Mouse (Mus musculus): ENCODE data around the gene Rftn1. TPM values are rescaled to one million over a fixed set of nuclear protein-coding genes. Genes with fewer than 3 reads are reported as not detected.

The Rftn1 gene
- polyA plus RNA-seq, 1 experiment from 2014 or later, result 11.9 TPM

DNA sequence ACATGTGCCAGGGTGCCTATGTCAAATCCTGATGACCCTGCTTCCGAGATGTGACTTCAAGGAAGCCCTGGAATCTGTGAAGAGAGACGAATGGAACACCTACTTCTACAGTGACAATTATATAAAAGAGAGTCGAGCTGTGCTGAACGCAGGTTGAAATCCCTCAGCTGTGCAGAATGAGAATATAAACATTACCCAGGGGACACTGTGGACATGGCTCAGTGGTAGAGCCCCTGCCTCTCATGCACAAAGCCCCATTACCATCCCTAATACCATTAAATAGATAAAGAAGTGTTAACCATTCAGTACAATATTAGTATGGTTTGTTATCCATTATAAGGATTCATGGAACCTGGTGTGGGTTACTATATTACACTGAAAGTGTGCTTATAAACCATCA is 7.2 kb downstream of the Rftn1 start:
- no peaks in the 10 kb centered on the region for H3K36me3 ChIP-seq (ENCODE audit: control insufficient read depth, insufficient read depth, low read length)
- no peak overlapping the region for H3K9ac ChIP-seq (ENCODE audit: low read depth, low read length)
- no peaks in the 10 kb centered on the region for H3K27me3 ChIP-seq (ENCODE audit: control insufficient read depth, insufficient read depth, low read length)
- no peaks in the 10 kb centered on the region for H3K4me1 ChIP-seq (ENCODE audit: control insufficient read depth, insufficient read depth, low read length)
- WGBS, result 77% methylated on average over 4 of the region's 4 CpGs
- no peak overlapping the region for H3K4me3 ChIP-seq (ENCODE audit: low read length)
- ATAC-seq (ENCODE audit: low FRiP score, low TSS enrichment), result no peak
- H3K9me3 ChIP-seq (ENCODE audit: control insufficient read depth, low read length), result no peaks in the 10 kb centered on the region
- H3K27ac ChIP-seq (ENCODE audit: low read depth, low read length), result no peak overlapping the region
- H3K4me2 ChIP-seq (replicated peaks; ENCODE audit: low read depth, low read length), result no peak overlapping the region

DNA sequence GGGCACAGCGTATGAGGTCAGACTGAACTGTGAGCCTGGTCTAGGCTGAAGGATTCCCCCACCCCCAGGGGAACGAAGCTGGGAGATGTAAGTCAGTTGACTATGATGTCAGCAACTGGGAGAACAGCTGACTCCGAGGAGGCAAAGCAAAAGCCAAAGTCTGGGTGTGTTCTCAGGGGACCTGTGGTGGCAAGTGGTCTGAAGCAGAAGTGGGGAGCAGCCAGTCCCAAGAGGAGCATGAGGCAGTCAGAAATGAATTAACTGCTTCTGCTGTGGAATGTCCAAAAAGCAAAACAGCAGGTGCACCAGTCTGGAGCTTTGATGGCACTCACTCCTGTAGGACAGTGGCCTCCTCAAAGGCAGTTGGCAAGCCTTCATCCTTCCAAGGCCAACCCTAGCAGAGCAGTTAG is 7.9 kb downstream of the Rftn1 start:
- no peak overlapping the region for H3K9ac ChIP-seq (ENCODE audit: low read depth, low read length)
- 81% methylated on average over 3 of the region's 3 CpGs for WGBS
- no peak for ATAC-seq (ENCODE audit: low FRiP score, low TSS enrichment)

DNA sequence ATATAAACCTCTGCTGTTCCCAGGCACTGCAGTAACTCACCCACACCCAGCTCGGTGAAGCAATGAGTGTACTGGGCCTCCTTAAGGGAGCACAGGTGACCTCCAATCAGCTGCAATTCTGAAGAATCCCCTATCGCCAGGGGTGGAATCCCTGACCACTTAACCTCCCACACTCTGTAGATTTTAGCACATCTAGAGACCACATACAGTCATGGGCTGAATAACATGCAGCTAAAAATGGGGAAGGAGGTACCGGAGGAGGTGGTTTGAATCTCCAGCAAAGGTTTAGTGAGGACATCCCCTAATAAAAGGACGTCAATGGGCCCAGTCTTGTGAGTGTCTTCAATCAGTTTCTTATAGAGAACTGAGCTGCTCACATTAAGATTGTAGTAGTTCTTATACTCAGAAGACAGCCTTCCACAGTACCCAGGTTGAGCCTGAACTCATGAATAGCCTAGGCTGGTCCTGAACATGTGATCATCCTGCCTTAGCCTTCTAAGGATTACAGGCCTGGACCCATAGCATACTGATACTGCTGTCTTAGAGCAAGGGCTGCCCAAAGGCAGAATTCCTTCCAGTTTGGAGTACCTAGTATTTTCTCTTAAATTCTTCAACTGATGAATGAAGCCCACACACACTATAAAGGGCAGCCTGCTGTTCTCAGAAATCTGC is 9.4 kb downstream of the Rftn1 start:
- Histone ChIP-seq H3K9ac (ENCODE audit: low read depth, low read length) (no peak overlapping the region), H3K27me3 (ENCODE audit: control insufficient read depth, insufficient read depth, low read length) (no peaks in the 10 kb centered on the region), H3K4me2 (replicated peaks; ENCODE audit: low read depth, low read length) (no peak overlapping the region), H3K4me1 (ENCODE audit: control insufficient read depth, insufficient read depth, low read length) (no peaks in the 10 kb centered on the region), H3K36me3 (ENCODE audit: control insufficient read depth, insufficient read depth, low read length) (no peaks in the 10 kb centered on the region), H3K27ac (ENCODE audit: low read depth, low read length) (no peak overlapping the region), H3K9me3 (ENCODE audit: control insufficient read depth, low read length) (no peaks in the 10 kb centered on the region; the same call in 1 of the 2 replicates), H3K4me3 (ENCODE audit: low read length) (no peak overlapping the region)
- 82% methylated on average over 4 of the region's 4 CpGs for WGBS
- no peak for ATAC-seq (ENCODE audit: low FRiP score, low TSS enrichment)

More for the DNA sequence above, 7.9 kb downstream of the Rftn1 start:
- no peaks in the 10 kb centered on the region for H3K27me3 ChIP-seq (ENCODE audit: control insufficient read depth, insufficient read depth, low read length)
- H3K27ac ChIP-seq (ENCODE audit: low read depth, low read length), result no peak overlapping the region
- H3K36me3 ChIP-seq (ENCODE audit: control insufficient read depth, insufficient read depth, low read length), result no peaks in the 10 kb centered on the region
- no peaks in the 10 kb centered on the region for H3K4me1 ChIP-seq (ENCODE audit: control insufficient read depth, insufficient read depth, low read length)
- H3K4me2 ChIP-seq (replicated peaks; ENCODE audit: low read depth, low read length), result no peak overlapping the region
- no peak overlapping the region for H3K4me3 ChIP-seq (ENCODE audit: low read length)
- H3K9me3 ChIP-seq (ENCODE audit: control insufficient read depth, low read length), result no peaks in the 10 kb centered on the region; the same call in 1 of the 2 replicates

DNA sequence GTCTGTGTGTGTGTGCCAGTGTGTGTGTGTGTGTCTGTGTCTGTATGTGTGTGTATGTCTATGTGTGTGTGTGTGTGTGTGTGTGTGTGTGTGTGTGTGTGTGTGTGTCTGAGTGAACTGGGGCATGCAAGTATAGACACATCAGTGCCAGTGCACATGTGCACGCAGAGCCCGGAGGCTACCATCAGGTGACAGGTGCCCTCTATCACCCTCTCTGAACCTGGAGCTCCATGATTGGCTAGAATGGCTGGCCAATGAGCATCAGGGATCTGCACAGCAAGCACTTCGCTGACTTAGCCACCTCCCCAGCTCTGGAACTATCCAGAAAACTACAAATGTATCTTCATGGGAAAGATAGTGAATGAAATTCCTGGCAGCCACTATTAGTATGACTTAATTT is 16.7 kb downstream of the Rftn1 start:
- Histone ChIP-seq H3K9ac (ENCODE audit: low read depth, low read length) (no peak overlapping the region), H3K4me3 (ENCODE audit: low read length) (no peak overlapping the region), H3K4me2 (replicated peaks; ENCODE audit: low read depth, low read length) (no peak overlapping the region), H3K9me3 (ENCODE audit: control insufficient read depth, low read length) (no peaks in the 10 kb centered on the region; the same call in 1 of the 2 replicates), H3K36me3 (ENCODE audit: control insufficient read depth, insufficient read depth, low read length) (no peaks in the 10 kb centered on the region), H3K27ac (ENCODE audit: low read depth, low read length) (no peak overlapping the region), H3K27me3 (ENCODE audit: control insufficient read depth, insufficient read depth, low read length) (no peaks in the 10 kb centered on the region), H3K4me1 (ENCODE audit: control insufficient read depth, insufficient read depth, low read length) (no peaks in the 10 kb centered on the region)
- WGBS, result 88% methylated on average over 3 of the region's 3 CpGs
- ATAC-seq (ENCODE audit: low FRiP score, low TSS enrichment), result no peak

GRCm38 (mm10) chr17:50173368-50173767 is 17.1 kb downstream of the Rftn1 start:
- Histone ChIP-seq H3K9me3 (ENCODE audit: control insufficient read depth, low read length) (no peaks in the 10 kb centered on the region; the same call in 1 of the 2 replicates), H3K9ac (ENCODE audit: low read depth, low read length) (no peak overlapping the region), H3K4me3 (ENCODE audit: low read length) (no peak overlapping the region), H3K27me3 (ENCODE audit: control insufficient read depth, insufficient read depth, low read length) (no peaks in the 10 kb centered on the region), H3K36me3 (ENCODE audit: control insufficient read depth, insufficient read depth, low read length) (no peaks in the 10 kb centered on the region), H3K27ac (ENCODE audit: low read depth, low read length) (no peak overlapping the region), H3K4me2 (replicated peaks; ENCODE audit: low read depth, low read length) (no peak overlapping the region), H3K4me1 (ENCODE audit: control insufficient read depth, insufficient read depth, low read length) (no peaks in the 10 kb centered on the region)
- no peak for ATAC-seq (ENCODE audit: low FRiP score, low TSS enrichment)
- 88% methylated on average over 5 of the region's 5 CpGs for WGBS

- ATAC-seq (ENCODE audit: low FRiP score, low TSS enrichment), result no peak
- WGBS, result 96% methylated on average over 6 of the region's 6 CpGs
Observed at GRCm38 (mm10) chr17:50172795-50173194, 17.7 kb downstream of the Rftn1 start.

DNA sequence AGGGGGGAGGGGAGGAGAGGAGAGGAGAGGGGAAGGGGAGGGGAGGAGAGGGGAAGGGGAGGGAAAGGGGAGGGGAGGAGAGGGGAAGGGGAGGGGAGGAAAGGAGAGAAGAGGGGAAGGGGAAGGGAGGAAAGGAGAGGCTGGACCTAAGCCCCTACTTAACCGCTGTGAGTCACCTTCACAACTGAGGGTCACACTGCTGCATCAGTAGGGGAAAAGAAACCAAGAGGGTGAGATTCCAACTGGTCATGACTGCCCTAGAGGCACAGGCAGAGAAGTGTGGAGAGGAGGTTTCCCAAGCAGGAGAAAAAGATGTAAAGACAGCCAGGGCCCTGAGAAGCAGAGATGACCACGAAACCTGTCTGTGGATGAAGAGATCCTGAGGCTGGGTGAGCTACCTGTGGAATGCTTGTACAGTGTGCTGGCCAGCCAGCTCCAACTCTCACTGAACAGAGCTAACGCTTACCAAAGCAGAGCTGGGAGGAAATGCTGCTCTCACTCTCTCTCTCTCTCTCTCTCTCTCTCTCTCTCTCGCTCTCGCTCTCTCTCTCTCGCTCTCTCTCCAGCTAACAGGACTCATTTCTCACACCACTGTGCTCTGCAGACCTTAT is 19.4 kb downstream of the Rftn1 start:
- no peak overlapping the region for H3K27ac ChIP-seq (ENCODE audit: low read depth, low read length)
- no peak overlapping the region for H3K4me3 ChIP-seq (ENCODE audit: low read length)
- H3K9ac ChIP-seq (ENCODE audit: low read depth, low read length), result no peak overlapping the region
- H3K9me3 ChIP-seq (ENCODE audit: control insufficient read depth, low read length), result no peaks in the 10 kb centered on the region
- no peaks in the 10 kb centered on the region for H3K4me1 ChIP-seq (ENCODE audit: control insufficient read depth, insufficient read depth, low read length)
- ATAC-seq (ENCODE audit: low FRiP score, low TSS enrichment), result peak; percentile 53; the same call in 1 of the 2 replicates
- no peaks in the 10 kb centered on the region for H3K27me3 ChIP-seq (ENCODE audit: control insufficient read depth, insufficient read depth, low read length)
- WGBS, result 58% methylated on average over 6 of the region's 6 CpGs
- H3K4me2 ChIP-seq (replicated peaks; ENCODE audit: low read depth, low read length), result no peak overlapping the region
- H3K36me3 ChIP-seq (ENCODE audit: control insufficient read depth, insufficient read depth, low read length), result no peaks in the 10 kb centered on the region

More at GRCm38 (mm10) chr17:50172795-50173194, 17.7 kb downstream of the Rftn1 start:
- no peaks in the 10 kb centered on the region for H3K36me3 ChIP-seq (ENCODE audit: control insufficient read depth, insufficient read depth, low read length)
- H3K9me3 ChIP-seq (ENCODE audit: control insufficient read depth, low read length), result no peaks in the 10 kb centered on the region; the same call in 1 of the 2 replicates
- no peak overlapping the region for H3K4me3 ChIP-seq (ENCODE audit: low read length)
- H3K4me2 ChIP-seq (replicated peaks; ENCODE audit: low read depth, low read length), result no peak overlapping the region
- no peak overlapping the region for H3K27ac ChIP-seq (ENCODE audit: low read depth, low read length)
- no peaks in the 10 kb centered on the region for H3K4me1 ChIP-seq (ENCODE audit: control insufficient read depth, insufficient read depth, low read length)
- H3K27me3 ChIP-seq (ENCODE audit: control insufficient read depth, insufficient read depth, low read length), result no peaks in the 10 kb centered on the region
- H3K9ac ChIP-seq (ENCODE audit: low read depth, low read length), result no peak overlapping the region

DNA sequence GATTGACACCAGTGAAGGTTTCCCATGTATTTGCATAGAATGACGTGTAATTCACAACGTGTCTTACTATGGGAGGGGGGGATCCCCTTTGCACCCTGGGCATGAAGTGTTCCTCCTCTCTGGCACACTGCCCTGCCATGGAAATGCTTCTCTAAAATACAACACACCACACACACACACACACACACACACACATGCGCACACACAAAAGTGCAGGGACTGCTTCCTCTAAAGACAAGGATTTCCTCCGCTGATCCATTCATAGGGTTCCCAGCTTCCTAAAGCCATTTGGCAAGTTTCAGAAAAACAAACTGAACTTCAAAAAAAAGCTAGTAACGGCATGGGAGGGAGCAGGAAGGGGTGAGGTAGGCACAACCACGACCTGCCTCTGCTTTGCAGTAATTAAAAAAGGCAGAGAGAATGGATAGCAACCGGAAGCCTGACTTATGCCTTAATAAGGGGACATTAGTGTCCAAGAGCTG is 20.5 kb downstream of the Rftn1 start:
- WGBS, result 47% methylated on average over 7 of the region's 7 CpGs
- Histone ChIP-seq H3K4me2 (replicated peaks; ENCODE audit: low read depth, low read length) (no peak overlapping the region), H3K4me3 (ENCODE audit: low read length) (no peak overlapping the region), H3K27ac (ENCODE audit: low read depth, low read length) (0 out of 2 replicates have a peak overlapping the region, but pooled peaks have one; percentile 42), H3K27me3 (ENCODE audit: control insufficient read depth, insufficient read depth, low read length) (no peaks in the 10 kb centered on the region), H3K9me3 (ENCODE audit: control insufficient read depth, low read length) (peaks cover 2% of the 10 kb centered on the region; the same call in 1 of the 2 replicates), H3K9ac (ENCODE audit: low read depth, low read length) (no peak overlapping the region), H3K4me1 (ENCODE audit: control insufficient read depth, insufficient read depth, low read length) (no peaks in the 10 kb centered on the region), H3K36me3 (ENCODE audit: control insufficient read depth, insufficient read depth, low read length) (no peaks in the 10 kb centered on the region)
- no peak for ATAC-seq (ENCODE audit: low FRiP score, low TSS enrichment)
